Mouse (Mus musculus) cerebellum, postnatal 25 days (tissue): ENCODE measurements around the gene Chrdl2.
A peak's percentile ranks its signal among the peaks of the same experiment; 100 is the strongest.

ENCODE experiments used
- DNase-seq, 2 experiments: peaks; one replicate each; pipeline ENCODE4 v3.0.0; 2021; ENCODE audit warnings: mixed read lengths in 2 of 2

The Chrdl2 gene

DNA sequence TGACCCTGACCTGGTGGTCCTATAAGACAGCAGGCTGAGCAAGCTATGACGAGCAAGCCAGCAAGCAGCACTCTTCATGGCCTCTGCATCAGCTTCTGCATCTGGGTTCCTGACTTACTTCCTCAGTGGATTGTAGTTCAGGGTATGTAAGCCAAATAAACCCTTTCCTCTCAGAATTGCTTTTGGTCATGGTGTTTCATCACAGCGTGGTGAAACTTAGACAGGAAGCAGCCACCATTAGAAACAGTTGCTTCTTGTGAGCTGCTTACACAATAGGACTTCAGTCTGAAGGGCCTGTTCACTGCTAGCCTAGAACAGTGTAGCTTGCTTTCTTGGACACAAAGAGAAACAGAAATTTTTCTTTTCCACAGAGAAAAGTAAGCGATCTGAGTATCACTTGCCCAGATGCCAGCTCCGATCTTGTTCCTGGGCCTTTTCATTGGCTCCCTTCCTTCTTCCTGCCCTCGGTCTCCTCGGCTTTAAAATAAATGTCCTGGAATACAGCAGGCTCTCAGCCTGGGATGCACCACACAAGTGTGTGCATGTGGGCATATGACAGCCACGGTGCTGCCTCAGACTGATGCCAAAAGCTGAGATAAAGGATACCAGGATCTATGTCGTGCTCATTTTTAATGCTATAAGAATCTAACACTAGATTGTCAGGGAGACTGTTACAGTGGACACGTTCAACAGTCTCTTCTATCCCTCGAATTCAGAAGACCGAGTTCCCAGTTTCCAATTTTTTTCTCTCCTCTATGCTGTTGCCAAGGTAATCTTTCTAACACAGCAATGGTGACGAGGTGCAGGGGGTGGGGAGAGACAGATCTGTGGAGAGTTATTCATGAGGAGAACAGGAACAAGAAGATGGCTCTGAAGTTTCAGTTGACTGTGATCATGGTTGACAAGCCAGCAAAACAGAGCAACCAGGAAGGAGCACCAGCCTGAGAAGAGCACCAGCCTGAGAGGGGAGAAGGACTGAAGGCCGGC lies 23.4 kb upstream of the Chrdl2 start:
- no peak for DNase-seq

DNA sequence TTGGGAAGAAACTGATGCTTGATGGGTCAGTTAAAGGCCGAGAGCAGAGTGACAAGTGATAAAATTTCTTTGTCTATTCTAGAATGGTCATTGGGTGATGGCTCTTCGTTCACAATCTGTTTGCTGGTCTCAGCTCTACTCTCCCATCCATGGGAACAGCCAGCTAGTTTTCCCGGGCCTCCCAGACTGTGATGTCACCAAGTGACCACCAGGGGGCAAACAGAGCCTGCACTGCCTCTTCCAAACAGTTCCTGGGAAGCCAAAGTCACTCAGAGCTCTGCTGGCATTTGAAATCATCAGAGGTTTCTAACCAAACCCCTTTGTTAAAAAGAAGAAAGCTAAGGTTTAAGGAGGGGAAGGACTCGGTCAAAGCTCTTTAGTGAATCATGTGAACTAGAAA lies 17.2 kb upstream of the Chrdl2 start:
- DNase-seq: peak; percentile 85 to 87

DNA sequence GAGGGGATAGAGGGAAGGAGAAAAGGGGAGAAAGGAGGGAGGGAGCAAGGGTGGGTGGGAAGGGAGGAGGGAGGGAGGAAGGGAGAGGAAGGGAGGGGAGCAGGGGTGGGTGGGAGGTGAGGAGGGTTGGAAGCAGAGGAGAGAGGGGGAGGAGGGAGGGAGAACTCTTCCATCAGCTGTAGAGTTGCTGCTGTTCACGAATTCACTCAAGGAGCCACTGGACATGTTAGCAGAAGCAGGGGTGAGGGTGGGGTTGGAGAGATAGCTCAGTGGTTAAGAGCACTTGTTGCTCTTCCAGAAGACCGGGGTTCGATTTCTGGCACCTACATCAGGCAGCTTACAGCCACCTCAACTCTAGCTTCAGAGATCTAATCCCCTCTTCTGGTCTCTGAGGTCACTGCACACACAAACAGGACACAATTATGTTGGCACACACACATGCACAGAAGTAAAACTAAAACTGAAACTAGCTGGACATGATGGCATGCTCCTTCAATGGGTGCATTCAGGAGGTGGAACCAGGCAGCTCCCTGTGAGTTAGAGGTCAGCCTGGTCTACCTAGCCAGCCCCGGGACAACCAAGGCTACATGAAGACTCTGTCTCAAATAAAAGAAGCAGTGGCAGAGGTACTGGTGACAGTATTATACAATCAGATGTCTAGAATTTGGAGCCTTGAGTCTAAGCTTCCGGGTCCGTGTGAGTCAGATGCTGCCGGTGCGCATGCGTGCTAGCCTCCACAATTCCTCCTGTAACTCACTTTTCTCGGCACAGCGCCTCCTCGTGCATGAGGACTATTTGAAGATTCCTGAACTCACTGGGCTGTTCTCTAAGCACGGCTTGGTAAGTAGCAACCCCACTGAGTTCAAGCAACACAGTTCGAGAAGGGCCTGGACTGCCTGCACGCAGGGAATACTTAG lies 15.9 kb upstream of the Chrdl2 start:
- peak in 1 of 2 experiments; percentile 65 for DNase-seq

DNA sequence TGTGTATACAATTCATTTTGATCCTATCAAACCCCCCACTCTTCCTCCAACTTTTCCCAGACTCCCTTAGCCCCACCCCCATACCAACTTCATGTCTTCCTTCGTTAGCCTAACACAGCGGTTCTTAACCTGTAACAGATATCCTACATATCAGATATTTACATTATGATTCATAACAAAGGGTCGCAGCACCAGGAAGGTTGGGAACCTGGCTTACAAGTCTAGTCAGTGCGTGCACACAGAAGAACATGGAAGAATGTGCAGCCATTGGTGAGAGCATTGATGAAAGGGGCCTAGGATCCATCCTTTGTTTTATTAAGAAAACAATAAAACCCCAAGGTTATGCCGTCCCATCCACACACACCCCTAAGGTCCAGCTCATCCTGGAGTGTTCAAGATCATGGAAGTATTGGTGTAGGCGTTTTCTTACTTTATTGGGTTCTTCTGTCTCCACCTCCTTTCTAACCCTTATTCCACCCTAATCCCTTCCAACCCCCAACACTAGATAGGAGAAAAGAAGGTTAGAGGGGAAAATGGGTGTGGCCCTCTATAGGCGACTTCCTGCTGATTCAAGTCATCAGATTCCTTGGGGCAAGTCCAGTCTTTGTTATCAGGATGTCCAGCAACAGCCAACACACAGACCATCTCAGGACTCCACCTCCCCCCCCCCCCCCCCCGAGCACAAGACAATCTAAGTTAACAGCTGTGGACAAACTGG lies 14.8 kb upstream of the Chrdl2 start:
- DNase-seq: no peak

DNA sequence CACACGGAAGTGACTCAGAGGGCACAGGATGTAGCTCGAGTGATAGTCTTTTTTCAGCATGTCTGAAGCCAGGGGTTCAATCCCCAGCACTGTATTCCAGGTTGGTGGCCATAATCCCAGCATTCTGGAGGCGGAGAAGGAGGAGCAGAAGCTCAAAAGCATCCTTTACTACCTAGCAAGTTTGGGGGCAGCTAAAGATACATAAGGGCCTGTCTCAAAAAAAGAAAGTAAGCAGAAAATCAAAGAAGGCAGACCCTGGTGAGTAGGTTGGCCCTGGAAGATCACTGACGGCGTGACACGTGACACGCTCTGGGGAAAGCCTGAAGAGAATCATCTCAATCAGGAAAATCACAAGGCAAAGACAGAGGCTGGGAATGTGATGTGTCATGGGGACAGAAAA lies 12.8 kb upstream of the Chrdl2 start:
- no peak for DNase-seq

DNA sequence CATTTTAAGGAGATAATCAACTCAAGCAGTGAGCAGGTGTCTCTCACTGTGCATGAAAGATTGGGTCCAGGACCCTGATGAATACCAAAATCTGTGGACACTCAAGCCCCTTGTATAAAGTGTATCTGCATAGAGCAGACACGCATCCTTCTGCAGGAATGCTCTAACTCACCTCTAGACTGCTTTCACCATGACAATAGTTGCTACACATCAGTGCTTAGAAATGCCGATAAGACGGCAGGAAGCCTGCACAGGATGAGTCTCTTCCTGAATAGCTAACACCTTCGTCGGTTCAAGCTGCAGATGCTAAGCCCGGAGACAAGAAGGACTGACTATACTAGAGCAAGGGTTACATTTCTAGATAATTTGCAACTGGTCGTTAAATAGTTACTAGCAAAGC lies 10.8 kb upstream of the Chrdl2 start:
- DNase-seq: no peak

DNA sequence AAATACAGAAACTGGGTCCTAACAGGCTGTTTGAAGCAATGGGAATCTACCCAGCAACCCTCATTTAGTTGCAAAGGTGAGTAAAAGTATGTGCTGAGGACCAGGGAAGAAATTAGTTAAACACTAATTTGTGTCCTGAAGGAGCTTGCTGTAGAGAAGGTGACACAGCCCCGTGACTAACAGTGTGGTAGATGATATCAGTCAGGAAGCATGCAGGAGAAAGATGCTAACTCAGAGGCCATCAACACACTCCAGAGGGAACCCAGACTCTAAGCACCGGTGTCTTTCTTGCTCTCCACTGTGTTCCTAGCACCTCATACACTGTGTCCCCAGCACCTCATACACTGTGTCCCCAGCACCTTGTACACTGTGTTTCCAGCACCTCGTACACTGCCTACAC lies 7.3 kb upstream of the Chrdl2 start:
- DNase-seq: no peak

DNA sequence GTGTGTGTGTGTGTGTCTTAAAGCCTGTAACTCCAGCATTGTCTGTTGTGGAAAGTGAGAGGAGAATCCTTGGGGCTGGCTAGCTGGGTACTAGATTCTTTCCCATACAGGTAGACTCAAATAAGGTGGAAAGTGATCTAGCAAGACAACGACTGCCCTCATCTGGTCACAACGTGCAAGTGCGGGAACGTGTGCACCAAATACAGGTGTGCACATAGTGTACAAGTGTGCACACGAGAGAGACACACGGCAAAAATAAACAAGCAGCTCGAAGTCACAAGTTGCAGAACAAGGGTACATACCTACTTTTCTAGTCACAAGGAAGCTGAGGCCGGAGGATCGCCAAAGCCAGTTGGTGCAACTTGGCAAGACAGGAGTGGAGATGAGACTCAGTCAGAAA lies 2.2 kb upstream of the Chrdl2 start:
- DNase-seq: peak in 1 of 2 experiments; percentile 44

DNA sequence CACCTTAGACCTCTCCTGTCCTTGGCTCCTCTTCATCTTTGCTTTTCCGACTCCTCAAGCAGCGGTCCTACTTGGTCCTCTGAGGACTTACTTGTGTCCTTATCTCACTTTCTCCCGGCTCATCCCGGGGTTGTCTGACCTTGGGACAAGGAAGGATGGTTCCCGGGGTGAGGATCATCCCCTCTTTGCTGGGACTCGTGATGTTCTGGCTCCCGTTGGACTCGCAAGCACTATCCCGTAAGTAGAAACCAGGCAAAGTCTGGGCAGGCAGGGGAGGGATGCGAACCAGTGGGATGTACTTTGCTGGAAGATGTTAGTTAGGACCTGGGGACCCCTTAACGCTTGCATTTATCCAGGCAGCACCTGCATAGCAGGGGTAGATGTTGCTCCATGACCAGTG lies 439 bp downstream of the Chrdl2 start:
- no peak for DNase-seq

DNA sequence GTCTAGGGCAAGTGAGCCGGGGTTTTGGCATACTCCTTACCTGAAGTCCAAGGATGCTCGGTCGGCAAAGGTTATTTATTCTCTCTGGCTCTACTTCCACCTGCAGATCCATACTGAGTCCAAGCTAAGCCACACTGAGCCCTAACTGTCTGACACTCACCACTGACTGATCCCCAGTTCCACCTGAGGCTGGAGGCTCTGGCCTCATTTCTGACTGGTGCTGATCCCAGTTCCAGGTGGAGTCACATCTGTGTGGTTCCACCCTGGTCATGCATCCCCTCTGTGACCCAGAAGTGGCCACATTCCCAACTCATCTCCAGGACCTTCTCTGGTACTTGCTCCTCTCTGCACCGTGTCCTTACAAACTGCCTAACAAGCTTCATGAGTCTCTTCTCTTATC lies 2.8 kb downstream of the Chrdl2 start:
- DNase-seq: no peak

DNA sequence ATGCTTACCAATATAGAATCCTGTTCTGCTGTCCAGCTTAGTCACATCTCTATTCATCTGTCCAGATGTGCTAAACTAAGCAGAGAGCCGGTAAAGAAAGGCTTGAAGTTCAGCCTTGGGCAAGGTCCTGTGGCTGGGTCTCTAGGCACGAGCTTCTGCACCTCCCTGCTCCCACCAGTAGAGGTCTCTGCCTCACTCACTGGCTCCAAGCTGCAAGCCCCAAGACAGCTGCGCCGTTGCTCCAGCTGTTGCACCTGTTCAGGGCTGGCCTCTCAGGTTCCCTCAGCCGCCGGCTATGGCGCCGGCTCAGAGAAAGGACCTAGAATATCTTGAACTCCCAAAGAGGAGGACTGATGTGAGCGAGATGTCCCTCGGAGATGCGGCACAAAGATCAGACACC lies 3.7 kb downstream of the Chrdl2 start:
- DNase-seq: peak; percentile 70 to 73

DNA sequence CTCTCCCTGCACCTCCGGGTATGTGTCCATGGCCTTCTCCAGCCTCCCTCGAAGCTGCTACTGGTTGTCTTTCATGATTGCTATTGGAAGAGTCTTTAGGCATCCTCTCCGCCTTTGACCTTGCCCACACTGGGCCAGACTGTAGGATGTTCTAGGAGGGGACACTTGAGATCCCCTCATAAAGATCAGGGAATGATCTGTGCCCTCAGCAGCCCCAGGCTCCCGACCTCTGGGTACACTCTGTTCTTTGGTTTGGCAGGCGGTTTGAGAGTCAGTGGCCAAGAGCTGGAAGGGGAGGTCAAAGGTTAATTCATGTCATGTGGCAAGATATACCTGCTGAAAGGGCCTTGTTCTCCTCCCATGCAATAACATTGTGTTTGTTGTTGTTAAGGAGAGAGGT lies 4.7 kb downstream of the Chrdl2 start:
- no peak for DNase-seq

DNA sequence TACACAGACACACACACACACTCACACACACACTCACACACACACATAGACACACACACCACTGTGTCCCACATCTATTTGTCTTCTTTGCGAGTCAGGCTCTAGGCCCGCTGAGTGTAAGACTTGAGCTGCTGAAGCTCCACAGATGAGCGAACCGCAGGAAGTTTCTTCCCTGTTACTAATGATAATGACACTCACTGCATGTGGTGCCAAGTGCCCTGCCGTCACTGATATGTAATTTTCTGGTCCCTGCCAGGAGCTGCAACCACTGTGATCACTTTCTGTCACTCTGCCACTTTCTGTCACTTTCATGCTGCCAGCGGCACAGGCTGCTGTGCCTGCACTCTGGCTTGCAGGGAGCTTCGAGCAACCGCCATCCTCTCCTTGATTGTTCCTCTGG lies 6.1 kb downstream of the Chrdl2 start:
- DNase-seq: no peak

DNA sequence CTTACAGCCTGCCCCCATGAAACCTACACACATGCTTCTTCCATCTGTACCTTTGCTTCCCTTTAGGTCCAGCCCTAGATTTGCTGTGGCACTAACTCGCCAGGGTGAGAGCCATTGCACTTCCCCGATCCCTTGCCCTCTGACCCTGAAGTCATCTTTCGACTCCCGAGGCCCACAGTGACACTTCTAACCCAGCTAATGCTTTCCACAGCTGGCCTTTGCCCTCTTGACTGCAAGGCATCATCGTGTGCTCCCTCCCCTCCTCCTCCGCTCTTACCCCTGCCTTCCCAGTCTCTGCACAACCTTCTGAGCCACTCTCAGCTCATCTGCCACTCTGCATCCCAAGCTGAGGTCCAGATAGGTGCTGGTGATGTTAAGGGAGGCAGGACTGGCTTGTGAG lies 6.5 kb downstream of the Chrdl2 start:
- DNase-seq: no peak

DNA sequence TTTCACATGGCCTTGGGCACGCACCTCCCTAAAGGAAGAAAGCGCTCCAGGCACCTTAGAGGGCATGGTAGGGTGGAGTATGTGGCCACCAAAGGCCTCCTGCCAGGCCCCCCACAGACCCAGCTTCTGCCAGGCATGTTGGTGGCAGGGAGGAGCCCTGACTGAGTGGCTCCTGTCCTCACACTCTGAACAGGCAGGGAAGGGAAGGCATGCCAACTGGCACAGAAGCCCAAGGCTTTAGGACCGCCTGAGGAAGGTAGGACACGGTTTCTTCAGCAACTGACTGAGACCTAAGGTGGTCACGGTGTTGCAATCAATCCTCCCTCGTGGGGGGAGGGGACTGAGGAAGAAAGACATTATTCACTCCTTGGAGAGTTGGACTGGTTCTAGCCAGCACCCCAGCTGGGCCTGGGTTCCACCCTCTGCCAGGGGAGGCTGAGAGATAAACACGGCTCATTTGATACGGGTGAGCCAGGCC lies 8.2 kb downstream of the Chrdl2 start:
- peak; percentile 83 for DNase-seq

DNA sequence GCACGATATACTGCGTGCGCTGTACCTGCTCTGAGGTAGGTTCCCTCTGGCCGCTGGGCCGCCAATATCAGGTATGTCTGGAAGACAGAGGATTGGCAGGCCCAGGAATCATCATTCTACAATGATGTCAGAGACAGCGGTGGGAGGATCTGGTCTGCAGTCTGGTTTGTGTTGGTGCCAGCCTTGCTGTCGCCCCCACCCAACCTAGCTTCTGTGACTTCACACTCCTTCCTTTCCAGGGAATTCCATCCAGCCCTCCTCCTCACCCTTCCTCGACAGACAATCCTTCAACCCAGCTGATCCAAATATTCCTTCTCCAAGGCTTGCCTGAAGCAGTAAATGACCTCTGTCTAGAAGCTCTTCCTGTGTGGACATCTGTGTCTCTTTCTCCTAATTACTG lies 11.1 kb downstream of the Chrdl2 start:
- DNase-seq: no peak

DNA sequence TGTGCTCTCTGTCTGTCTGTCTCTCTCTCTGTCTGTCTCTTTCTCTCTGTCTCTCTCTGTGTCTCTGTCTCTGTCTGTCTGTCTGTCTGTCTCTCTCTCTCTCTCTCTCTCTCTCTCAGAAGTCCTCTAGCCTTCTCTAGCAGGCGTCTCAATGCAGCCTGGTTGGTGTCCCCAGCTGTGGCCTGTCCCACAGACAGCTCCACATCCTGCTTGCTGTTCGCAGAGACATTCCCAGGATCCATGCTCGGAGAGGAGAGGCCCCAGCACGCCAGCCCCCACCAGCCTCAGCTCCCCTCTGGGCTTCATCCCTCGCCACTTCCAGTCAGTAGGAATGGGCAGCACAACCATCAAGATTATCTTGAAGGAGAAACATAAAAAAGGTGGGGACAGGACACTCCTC lies 21.4 kb downstream of the Chrdl2 start:
- DNase-seq: no peak

DNA sequence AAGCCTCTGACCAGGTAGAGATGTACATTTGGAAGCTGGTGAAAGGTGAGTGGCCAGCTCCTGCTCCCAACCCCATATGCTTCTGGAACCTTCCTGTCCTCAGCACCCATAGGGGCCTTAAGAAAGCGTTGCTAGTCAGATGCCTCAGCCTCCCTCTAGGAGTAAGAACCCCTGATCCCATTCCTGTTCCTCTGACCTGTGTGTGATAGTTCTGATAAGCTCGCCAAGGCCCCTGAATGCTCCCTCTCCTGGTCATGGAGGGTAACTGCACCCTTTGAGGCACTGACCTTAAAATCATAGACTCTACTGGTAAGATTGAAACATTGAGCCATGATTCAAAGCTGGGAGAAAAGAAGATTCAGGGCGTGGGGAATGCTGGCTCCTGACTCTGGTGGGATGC lies 23.3 kb downstream of the Chrdl2 start:
- DNase-seq: no peak

DNA sequence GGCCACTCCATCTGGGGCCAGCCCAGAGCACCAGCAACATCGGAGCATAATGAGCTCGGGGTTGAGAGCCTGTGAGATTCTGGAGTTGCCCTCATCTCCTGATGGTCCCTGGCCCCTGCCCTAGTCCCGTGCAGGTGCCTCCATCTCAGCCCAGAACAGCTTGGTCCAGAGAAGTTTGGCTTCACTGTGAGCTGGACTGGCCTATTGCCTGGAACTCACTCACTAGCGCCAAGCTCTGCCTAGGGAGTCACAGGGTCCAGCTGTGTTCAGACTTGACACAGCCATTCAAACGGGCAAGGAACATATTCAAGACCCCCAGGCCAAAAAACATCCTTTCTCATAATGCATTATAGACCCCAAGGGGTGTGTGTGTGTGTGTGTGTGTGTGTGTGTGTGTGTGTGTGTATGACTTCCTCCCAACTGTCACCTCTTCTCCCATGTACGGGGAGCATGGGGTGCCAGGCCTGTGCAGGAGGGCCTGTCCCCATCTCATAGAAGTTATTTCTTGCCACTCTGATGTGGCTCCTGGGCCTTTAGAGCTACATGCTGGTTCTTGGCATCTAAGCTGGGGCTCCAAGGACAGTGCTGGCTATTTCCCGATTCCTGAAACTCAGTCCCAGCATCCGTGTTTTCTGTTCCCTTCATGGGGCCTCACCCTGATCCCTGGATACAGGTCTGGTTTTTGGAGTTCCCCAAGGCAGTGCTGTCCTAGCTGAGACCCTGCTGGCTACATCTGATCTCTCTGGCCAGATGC lies 25.2 kb downstream of the Chrdl2 start:
- DNase-seq: peak in 1 of 2 experiments; percentile 41

DNA sequence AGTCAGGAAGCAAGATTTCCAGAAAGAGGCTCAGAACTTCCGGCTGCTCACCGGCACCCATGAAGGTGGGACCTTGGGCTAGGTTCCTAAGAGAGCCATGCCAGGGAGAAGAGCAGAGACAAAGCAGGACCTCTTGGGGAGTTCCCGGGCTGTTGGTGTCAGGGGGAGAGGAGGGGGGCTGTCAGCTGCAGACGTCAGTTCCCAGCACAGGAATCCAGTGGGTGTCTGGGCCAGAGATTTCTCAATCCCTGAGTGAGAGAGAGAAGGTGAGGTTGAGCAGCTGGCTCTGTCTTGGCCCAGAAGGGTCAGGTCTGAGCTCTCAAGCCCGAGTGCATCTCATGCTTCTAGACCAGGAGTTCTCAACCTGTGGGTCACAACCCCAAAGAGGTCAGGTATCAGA lies 27.7 kb downstream of the Chrdl2 start:
- no peak for DNase-seq

DNA sequence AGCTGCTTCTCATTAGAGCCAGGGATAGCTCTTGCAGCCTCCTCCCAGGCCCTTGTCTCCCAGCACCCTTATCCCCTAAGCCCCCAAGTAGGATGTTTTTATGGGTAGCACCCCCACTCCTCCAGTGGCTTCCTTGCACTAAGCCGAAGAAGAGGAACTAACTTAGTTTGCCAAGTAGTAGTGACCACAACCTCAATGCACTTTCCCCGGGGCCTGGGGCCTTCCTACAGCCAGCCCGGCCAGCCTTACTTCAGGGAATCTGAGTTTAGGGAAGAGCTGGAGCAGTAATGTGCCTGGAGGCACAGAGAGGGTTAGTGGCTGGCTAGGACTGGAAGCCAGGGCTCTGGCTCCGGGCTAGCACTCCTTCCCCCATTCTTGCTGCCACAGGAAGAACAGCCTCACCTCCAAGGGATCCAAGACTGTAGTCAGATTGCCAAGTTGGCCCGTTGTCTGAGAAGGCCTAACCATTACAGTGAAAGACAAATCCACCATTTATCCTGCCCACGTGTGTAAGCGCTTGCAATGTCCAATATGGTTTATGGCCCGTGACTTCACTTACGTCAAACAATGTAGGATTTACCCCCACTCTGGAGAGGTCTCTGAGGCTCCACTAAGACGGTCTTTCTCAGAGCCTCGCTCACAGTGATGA lies 29.0 kb downstream of the Chrdl2 start:
- no peak for DNase-seq

DNA sequence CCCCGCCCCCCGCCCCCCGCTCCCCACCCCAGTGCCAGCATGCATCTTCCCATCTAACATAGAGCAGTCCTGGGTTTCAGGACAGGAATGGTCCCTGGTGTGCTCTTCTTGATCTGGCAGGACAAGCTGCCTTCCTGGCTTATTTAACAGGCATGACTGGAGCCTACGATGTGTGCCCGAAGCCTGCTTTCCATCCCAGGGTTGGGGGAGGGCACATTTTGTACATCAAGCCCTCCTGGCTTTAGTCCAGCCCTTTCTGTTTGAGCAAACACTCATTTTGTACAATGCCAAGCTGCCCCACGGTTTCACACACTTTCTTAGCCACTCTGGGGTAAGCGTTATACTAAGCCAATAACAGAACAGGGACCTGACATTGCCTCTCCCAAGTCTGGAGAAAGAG lies 30.1 kb downstream of the Chrdl2 start:
- no peak for DNase-seq
